Mouse (Mus musculus): ENCODE measurements around the gene Slc13a4.

- TF ChIP-seq CTCF (IDR thresholded peaks at IDR 0.05; ENCODE audit: low read depth) (peak; percentile 98), EP300 (IDR thresholded peaks at IDR 0.05; ENCODE audit: low read depth) (peak; percentile 51; the same call in 1 of the 2 replicates)
These were observed 55.2 kb downstream of the Slc13a4 start for GRCm38 (mm10) chr6:35252477-35253346.
